Mouse (Mus musculus) CH12.LX (cell line): ENCODE measurements around the gene Btg1. TPM values are rescaled to one million over a fixed set of nuclear protein-coding genes. Genes with fewer than 3 reads are reported as not detected.

ENCODE experiments used
- DNase-seq: peaks from one replicate; pipeline ENCODE4 v3.0.0-alpha.2; 2013; ENCODE audit errors: extremely low read depth
- H3K27ac ChIP-seq: 2 replicates; pipeline ENCODE4 v1.5.1; 2012; ENCODE audit warnings: low read depth, mild to moderate bottlenecking, control low read depth, moderate library complexity; ENCODE audit not compliant: insufficient read depth
- H3K27me3 ChIP-seq: replicated peaks from 2 replicates; pipeline ENCODE3; 2012; ENCODE audit warnings: inconsistent platforms
- H3K36me3 ChIP-seq, 2 experiments: replicated peaks in 1 of 2; 2 replicates each; pipeline versions ENCODE3 to v1.6.1; 2012; ENCODE audit warnings: inconsistent platforms in 1 of 2, low read length in 1 of 2, mild to moderate bottlenecking in 1 of 2, mixed read lengths in 1 of 2, moderate library complexity in 1 of 2; ENCODE audit not compliant: control insufficient read depth in 1 of 2, insufficient read depth in 1 of 2
- H3K4me1 ChIP-seq, 2 experiments: 2 replicates each; pipeline ENCODE4 v1.6.1; 2012; ENCODE audit warnings: inconsistent platforms in 1 of 2, moderate library complexity in 1 of 2; ENCODE audit not compliant: insufficient read depth in 2 of 2, control insufficient read depth in 1 of 2
- H3K4me2 ChIP-seq: 2 replicates; pipeline ENCODE4 v1.6.1; 2012; ENCODE audit warnings: low read depth, mild to moderate bottlenecking, control low read depth; ENCODE audit not compliant: poor library complexity, insufficient read depth, severe bottlenecking
- H3K4me3 ChIP-seq, 3 experiments: fragments of 150-350 bp in 1 of 3; sonication (generic) in 1 of 3; replicated peaks in 1 of 3; 2 replicates each; pipeline versions ENCODE3 to v1.5.1; 2011 to 2012; ENCODE audit warnings: low read depth in 2 of 3, low read length in 2 of 3, mild to moderate bottlenecking in 2 of 3, moderate library complexity in 2 of 3, control low read depth in 1 of 3, improper control_type of control experiment in 1 of 3, inconsistent platforms in 1 of 3, mixed read lengths in 1 of 3; ENCODE audit not compliant: poor library complexity in 1 of 3
- H3K79me2 ChIP-seq: replicated peaks from 2 replicates; pipeline ENCODE4 v1.6.1; 2012; ENCODE audit warnings: mild to moderate bottlenecking, moderate library complexity; ENCODE audit not compliant: control insufficient read depth, poor library complexity, insufficient read depth, severe bottlenecking; ENCODE audit errors: extremely low read depth
- H3K9ac ChIP-seq: 2 replicates; pipeline ENCODE4 v1.6.1; 2012; ENCODE audit warnings: low read depth, mild to moderate bottlenecking, control low read depth, moderate library complexity; ENCODE audit not compliant: insufficient read depth
- H3K9me3 ChIP-seq: replicated peaks from 2 replicates; pipeline ENCODE3; 2012; ENCODE audit warnings: low read length, inconsistent platforms, mixed read lengths
- CHD2 ChIP-seq: IDR thresholded peaks from 2 replicates; pipeline ENCODE4 v1.6.1; 2011; ENCODE audit warnings: low read length, improper control_type of control experiment
- IRF4 ChIP-seq: IDR thresholded peaks from 2 replicates; pipeline ENCODE4 v1.6.1; 2014; ENCODE audit warnings: low read depth, mild to moderate bottlenecking, inconsistent platforms, low read length, improper control_type of control experiment
- JUN ChIP-seq: IDR thresholded peaks from 2 replicates; pipeline ENCODE4 v1.6.1; 2011; ENCODE audit warnings: low read depth, mild to moderate bottlenecking, low read length, improper control_type of control experiment, moderate library complexity; ENCODE audit not compliant: insufficient read depth
- JUND ChIP-seq: conservative IDR thresholded peaks from 2 replicates; pipeline ENCODE4 v1.6.1; 2011; ENCODE audit warnings: low read depth, low read length, improper control_type of control experiment
- MAX ChIP-seq: IDR thresholded peaks from 2 replicates; pipeline ENCODE4 v1.6.1; 2011; ENCODE audit warnings: low read length, improper control_type of control experiment
- MYC ChIP-seq: IDR thresholded peaks from 2 replicates; pipeline ENCODE4 v1.6.1; 2011; ENCODE audit warnings: low read depth, mild to moderate bottlenecking, improper control_type of control experiment, low read length
- SMC3 ChIP-seq: IDR thresholded peaks from 2 replicates; pipeline ENCODE4 v1.6.1; 2011; ENCODE audit warnings: low read depth, low read length, improper control_type of control experiment
- TCF12 ChIP-seq: IDR thresholded peaks from 2 replicates; pipeline ENCODE4 v1.6.1; 2014; ENCODE audit warnings: low read depth, mild to moderate bottlenecking, inconsistent platforms, low read length, improper control_type of control experiment
- USF2 ChIP-seq: conservative IDR thresholded peaks from 2 replicates; pipeline ENCODE4 v1.6.1; 2011; ENCODE audit warnings: low read depth, low read length, improper control_type of control experiment
- ZKSCAN1 ChIP-seq: IDR thresholded peaks from 2 replicates; pipeline ENCODE4 v1.6.1; 2012; ENCODE audit warnings: low read depth, inconsistent platforms, low read length, improper control_type of control experiment, borderline replicate concordance
- ZMIZ1 ChIP-seq: IDR thresholded peaks from 2 replicates; pipeline ENCODE4 v1.6.1; 2012; ENCODE audit warnings: low read depth, mild to moderate bottlenecking, inconsistent platforms, low read length, improper control_type of control experiment
- dilution Hi-C: fragments of 300-500 bp; cut with MboI; formaldehyde crosslinking; loops from 2 replicates; pipeline ENCODE4 v1.14.3; 2020; ENCODE audit warnings: low sequenced_read_pairs; ENCODE audit not compliant: extremely low pct_unique_long_range_greater_than_20kb, extremely low pct_ligation_motif_present
- in situ Hi-C: fragments of 300-500 bp; cut with MboI; formaldehyde crosslinking; loops from 3 replicates; pipeline ENCODE4 v1.14.3; 2019; ENCODE audit warnings: low sequenced_read_pairs, low pct_ligation_motif_present, low pct_unique_long_range_greater_than_20kb, mixed read lengths
- polyA plus RNA-seq: library from polyadenylated mRNA; unstranded; fragments of >175 nt; gene quantifications from 2 replicates; pipeline ENCODE4 v1.2.1, GENCODE M21; 2012; ENCODE audit warnings: low read depth; ENCODE audit not compliant: insufficient read length
- total RNA-seq, 2 experiments: library from RNA; depleted of rRNA; stranded (reverse); fragments of 300-350 nt in 1 of 2; fragments of >200 nt in 1 of 2; gene quantifications; 2 replicates each; pipeline ENCODE4 v1.2.3; 2012 to 2014

The Btg1 gene
- total and polyA plus RNA-seq, 3 experiments = 15.8 to 25.1 (median 20.5) TPM

- in situ Hi-C loops = no loop called here
- Histone ChIP-seq H3K9me3 (no peaks in the 10 kb centered on the region), H3K36me3 (no peaks in the 10 kb centered on the region), H3K4me1 (peaks cover 2 to 8% of the 10 kb centered on the region in 2 experiments; a peak in 3 of 4 replicates)
- DNase-seq = no peak
- no peak for TF ChIP-seq JUND
- TF ChIP-seq, all 38 proteins: peak for 0
- Histone ChIP-seq H3K4me2 (no peak overlapping the region), H3K27ac (no peak overlapping the region), H3K27me3 (no peaks in the 10 kb centered on the region), H3K9ac (no peak overlapping the region), H3K79me2 (no peaks in the 10 kb centered on the region), H3K4me3 (no peak overlapping the region)
- dilution Hi-C loops = no loop called here
These were observed 28.6 kb upstream of the Btg1 start for GRCm38 (mm10) chr10:96588233-96588632.

- H3K9me3 ChIP-seq = no peaks in the 10 kb centered on the region
- H3K4me1 ChIP-seq = peaks cover 2 to 8% of the 10 kb centered on the region in 2 experiments; a peak in 3 of 4 replicates
- dilution Hi-C loops = no loop called here
- H3K9ac ChIP-seq = no peak overlapping the region
- no peak overlapping the region for H3K4me2 ChIP-seq
- DNase-seq = no peak
- no peaks in the 10 kb centered on the region for H3K36me3 ChIP-seq
- no peak overlapping the region for H3K4me3 ChIP-seq
- no peaks in the 10 kb centered on the region for H3K79me2 ChIP-seq
- H3K27me3 ChIP-seq = no peaks in the 10 kb centered on the region
- in situ Hi-C loops = no loop called here
- no peak for TF ChIP-seq MYC
- no peak overlapping the region for H3K27ac ChIP-seq
These were observed 27.0 kb upstream of the Btg1 start for GRCm38 (mm10) chr10:96589781-96590180.

- dilution Hi-C loops = no loop called here
- no peak for DNase-seq
- H3K4me2 ChIP-seq = no peak overlapping the region
- TF ChIP-seq IRF4 (no peak), JUN (no peak), ZKSCAN1 (no peak), ZMIZ1 (no peak), MAX (no peak), SMC3 (no peak), JUND (no peak), TCF12 (no peak), CHD2 (no peak), USF2 (no peak)
- in situ Hi-C loops = no loop called here
- H3K9me3 ChIP-seq = no peaks in the 10 kb centered on the region
- H3K36me3 ChIP-seq = no peaks in the 10 kb centered on the region
- H3K27me3 ChIP-seq = no peaks in the 10 kb centered on the region
- H3K27ac ChIP-seq = no peak overlapping the region
- no peak overlapping the region for H3K9ac ChIP-seq
- no peaks in the 10 kb centered on the region for H3K79me2 ChIP-seq
- H3K4me3 ChIP-seq = no peak overlapping the region
- H3K4me1 ChIP-seq = peaks cover 2 to 17% of the 10 kb centered on the region in 2 experiments; a peak in 3 of 4 replicates
These were observed 24.7 kb upstream of the Btg1 start for GRCm38 (mm10) chr10:96592089-96592488.
